Mouse (Mus musculus) regulatory T cell (primary cell): ENCODE results near the gene Fbxl16.

ENCODE experiments used
- in situ Hi-C: fragments of 300-600 bp; cut with MboI, MseI; formaldehyde crosslinking; loops from one replicate; pipeline ENCODE4 v1.15.1; 2025; ENCODE audit warnings: high pct_unique_total_duplicates

Gene Fbxl16

GRCm38 (mm10) chr17:25840519-25840918 is 31.6 kb downstream of the Fbxl16 start:
- in situ Hi-C loops: no loop called here

GRCm38 (mm10) chr17:25841117-25841880 is 32.4 kb downstream of the Fbxl16 start, which contains the start of gene Gm20683:
TSS of gene Gm20683 (minus strand) at chr17:25841763.
- in situ Hi-C loops: no loop called here

GRCm38 (mm10) chr17:25842509-25842908 is 33.6 kb downstream of the Fbxl16 start:
- in situ Hi-C loops: no loop called here

GRCm38 (mm10) chr17:25843122-25843521 is 34.2 kb downstream of the Fbxl16 start:
- in situ Hi-C loops: no loop called here

- in situ Hi-C loops: no loop called here
These were observed 34.9 kb downstream of the Fbxl16 start for GRCm38 (mm10) chr17:25843636-25844395.

GRCm38 (mm10) chr17:25844396-25844901 is 35.6 kb downstream of the Fbxl16 start, which contains the start of gene Rhot2:
TSS of gene Rhot2 (minus strand) at chr17:25844851.
- in situ Hi-C loops: no loop called here

- in situ Hi-C loops: no loop called here
These were observed 51.3 kb downstream of the Fbxl16 start for GRCm38 (mm10) chr17:25860229-25860628.

GRCm38 (mm10) chr17:25860832-25861703 is 52.2 kb downstream of the Fbxl16 start, which contains the start of gene Wdr90:
TSS of gene Wdr90 (minus strand) at chr17:25861501.
- in situ Hi-C loops: no loop called here

GRCm38 (mm10) chr17:25861704-25862612 is 53.1 kb downstream of the Fbxl16 start:
- in situ Hi-C loops: no loop called here

GRCm38 (mm10) chr17:25863681-25864080 is 54.8 kb downstream of the Fbxl16 start:
- in situ Hi-C loops: no loop called here

- in situ Hi-C loops: no loop called here
These were observed 55.4 kb downstream of the Fbxl16 start for GRCm38 (mm10) chr17:25864311-25864710.

GRCm38 (mm10) chr17:25865288-25865687 is 56.4 kb downstream of the Fbxl16 start:
- in situ Hi-C loops: no loop called here

GRCm38 (mm10) chr17:25866172-25866571 is 57.3 kb downstream of the Fbxl16 start:
- in situ Hi-C loops: no loop called here

GRCm38 (mm10) chr17:25867509-25867835 is 58.6 kb downstream of the Fbxl16 start:
- in situ Hi-C loops: no loop called here

GRCm38 (mm10) chr17:25867836-25868600 is 59.1 kb downstream of the Fbxl16 start:
- in situ Hi-C loops: no loop called here

- in situ Hi-C loops: no loop called here
These were observed 59.8 kb downstream of the Fbxl16 start, which contains the start of gene Mcrip2 for GRCm38 (mm10) chr17:25868601-25869191. TSS of gene Mcrip2 (minus strand) at chr17:25868764.

GRCm38 (mm10) chr17:25869498-25869897 is 60.6 kb downstream of the Fbxl16 start:
- in situ Hi-C loops: no loop called here

- in situ Hi-C loops: no loop called here
These were observed 61.1 kb downstream of the Fbxl16 start for GRCm38 (mm10) chr17:25869954-25870353.
